Mouse (Mus musculus): ENCODE data around the gene Speer2. TPM values are rescaled to one million over a fixed set of nuclear protein-coding genes. Genes with fewer than 3 reads are reported as not detected.

The Speer2 gene
- not detected in 2 replicates for polyA plus RNA-seq (2016; fragmentation: Nextera tagmentation; extraction: Ambion mirVana)

GRCm38 (mm10) chr16:69863644-69864043 is at the start of gene Speer2:
Gene Speer2, minus strand, starts transcription at chr16:69863744.
- H3K27me3 ChIP-seq (ENCODE audit: poor library complexity, severe bottlenecking), result no peaks in the 10 kb centered on the region
- WGBS, result 96% methylated on average over 4 of the region's 4 CpGs

GRCm38 (mm10) chr16:69904303-69904702 is 40.8 kb upstream of the Speer2 start:
- Histone ChIP-seq H3K27me3 (ENCODE audit: poor library complexity, severe bottlenecking) (no peaks in the 10 kb centered on the region), H3K9me3 (no peaks in the 10 kb centered on the region), H3K27ac (no peak overlapping the region), H3K4me3 (no peak overlapping the region), H3K4me1 (no peaks in the 10 kb centered on the region), H3K36me3 (replicated peaks) (no peaks in the 10 kb centered on the region)
- DNase-seq (ENCODE audit: extremely low spot score, low spot score), result no peak

More at GRCm38 (mm10) chr16:69863644-69864043, at the start of gene Speer2:
- H3K27ac ChIP-seq, result no peak within 1 kb of the TSS
- no peaks in the 10 kb centered on the region for H3K9me3 ChIP-seq
- DNase-seq (ENCODE audit: extremely low spot score, low spot score), result no peak
- H3K36me3 ChIP-seq (replicated peaks), result no peaks in the 10 kb centered on the region
- no peak within 1 kb of the TSS for H3K4me3 ChIP-seq
- H3K4me1 ChIP-seq, result no peaks in the 10 kb centered on the region

GRCm38 (mm10) chr16:69880712-69881111 is 17.2 kb upstream of the Speer2 start:
- Histone ChIP-seq H3K9me3 (no peaks in the 10 kb centered on the region), H3K27me3 (ENCODE audit: poor library complexity, severe bottlenecking) (no peaks in the 10 kb centered on the region)

DNA sequence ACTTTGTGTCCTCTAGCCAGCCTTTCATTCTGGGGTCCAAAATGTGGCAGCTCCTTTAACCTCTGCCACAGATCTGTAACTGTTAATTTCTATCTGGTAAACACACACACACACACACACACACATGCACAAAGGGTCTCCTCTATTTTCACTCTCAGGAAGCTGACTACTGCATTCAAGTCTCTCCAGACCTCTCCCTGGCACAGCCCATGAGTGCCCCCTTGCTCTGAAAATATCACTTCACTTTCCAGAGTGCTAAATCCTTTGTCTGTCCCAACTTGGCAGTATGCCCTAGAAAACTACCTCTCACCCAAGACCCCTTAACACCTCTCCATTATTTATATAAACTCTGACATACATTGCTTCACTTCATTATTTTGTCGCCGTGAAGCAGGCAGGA is 26.9 kb downstream of the Speer2 start:
- no peak overlapping the region for H3K27ac ChIP-seq
- H3K4me3 ChIP-seq, result no peak overlapping the region
- H3K36me3 ChIP-seq (replicated peaks), result no peaks in the 10 kb centered on the region
- 91% methylated on average over 2 of the region's 2 CpGs for WGBS
- H3K4me1 ChIP-seq, result no peaks in the 10 kb centered on the region
- DNase-seq (ENCODE audit: extremely low spot score, low spot score), result no peak
- no peaks in the 10 kb centered on the region for H3K9me3 ChIP-seq
- no peaks in the 10 kb centered on the region for H3K27me3 ChIP-seq (ENCODE audit: poor library complexity, severe bottlenecking)

More at GRCm38 (mm10) chr16:69880712-69881111, 17.2 kb upstream of the Speer2 start:
- Histone ChIP-seq H3K27ac (no peak overlapping the region), H3K4me1 (no peaks in the 10 kb centered on the region), H3K4me3 (no peak overlapping the region), H3K36me3 (replicated peaks) (no peaks in the 10 kb centered on the region)
- DNase-seq (ENCODE audit: extremely low spot score, low spot score), result no peak

DNA sequence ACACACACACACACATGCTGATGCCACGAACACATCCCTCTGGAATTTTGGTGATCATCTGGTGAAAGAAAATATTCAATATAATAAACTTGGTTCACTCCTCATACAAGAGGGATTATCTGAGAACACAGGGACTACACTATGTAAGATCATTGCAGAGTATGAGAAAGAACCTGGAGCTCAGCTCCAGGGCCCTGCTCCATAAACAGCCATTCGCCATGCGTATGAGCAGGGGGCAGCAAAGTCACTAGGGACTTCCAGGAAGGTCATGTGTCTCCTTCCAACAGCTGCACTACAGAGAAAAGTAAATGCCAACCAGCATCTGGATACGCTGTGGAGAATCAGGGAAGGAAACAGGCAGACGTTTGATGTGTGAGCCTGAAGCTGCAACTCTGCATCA is 49.9 kb downstream of the Speer2 start:
- no peaks in the 10 kb centered on the region for H3K36me3 ChIP-seq (replicated peaks)
- DNase-seq (ENCODE audit: extremely low spot score, low spot score), result no peak
- H3K9me3 ChIP-seq, result no peaks in the 10 kb centered on the region
- no peak overlapping the region for H3K4me3 ChIP-seq
- H3K4me1 ChIP-seq, result no peaks in the 10 kb centered on the region
- H3K27ac ChIP-seq, result no peak overlapping the region
- 73% methylated on average over 5 of the region's 5 CpGs for WGBS
- H3K27me3 ChIP-seq (ENCODE audit: poor library complexity, severe bottlenecking), result no peaks in the 10 kb centered on the region

All from forebrain, embryonic 10.5 days (tissue).